Mouse (Mus musculus): ENCODE data around the gene Sipa1l2.

DNA sequence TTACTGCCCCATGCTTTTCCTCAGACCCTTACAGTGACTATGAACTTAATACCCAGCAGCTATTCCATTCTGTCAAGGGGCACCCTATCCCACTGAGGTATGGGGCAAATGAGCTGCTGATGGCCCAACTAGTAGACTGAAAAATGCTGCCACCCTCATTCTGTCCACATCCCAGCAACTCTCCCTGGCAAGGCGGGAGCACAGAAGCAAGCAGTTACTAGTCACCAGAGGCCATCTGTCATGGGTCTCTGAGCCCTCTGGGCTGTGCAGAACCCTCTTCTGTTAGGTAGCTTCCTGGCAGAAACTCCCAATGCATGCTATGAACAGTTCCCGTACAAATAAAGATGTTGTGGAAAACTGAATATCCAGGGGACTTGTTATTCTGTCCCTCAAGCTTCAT, 74.1 kb downstream of the Sipa1l2 start:
- no peak for TF ChIP-seq POLR2A (IDR thresholded peaks at IDR 0.05; ENCODE audit: control insufficient read depth, low read depth, low read length)
- TF ChIP-seq CTCF (IDR thresholded peaks at IDR 0.05; ENCODE audit: control insufficient read depth, insufficient read depth, insufficient replicate concordance, low read depth, low read length) = no peak
